Mouse (Mus musculus) myocyte (in vitro differentiated cells): ENCODE results near the gene Anks1b.

ENCODE experiments used
- CEBPB ChIP-seq: IDR thresholded peaks from 2 replicates; pipeline ENCODE4 v1.6.1; 2011; ENCODE audit warnings: mild to moderate bottlenecking, moderate library complexity; ENCODE audit not compliant: poor library complexity, insufficient read depth, severe bottlenecking
- E2F4 ChIP-seq: IDR thresholded peaks from one replicate; pipeline ENCODE4 v1.6.1; 2011; ENCODE audit warnings: mild to moderate bottlenecking, control low read depth, moderate library complexity; ENCODE audit not compliant: insufficient read depth
- MAX ChIP-seq: IDR thresholded peaks from one replicate; pipeline ENCODE4 v1.6.1; 2011; ENCODE audit warnings: low read depth, mild to moderate bottlenecking, control low read depth
- MYOD1 ChIP-seq, 3 experiments: IDR thresholded peaks; one replicate each; pipeline ENCODE4 v1.6.1; 2011; ENCODE audit warnings: control low read depth in 2 of 3, low read depth in 2 of 3, mild to moderate bottlenecking in 2 of 3, moderate library complexity in 1 of 3; ENCODE audit not compliant: insufficient read length in 2 of 3, control insufficient read depth in 1 of 3
- MYOG ChIP-seq, 3 experiments: IDR thresholded peaks; one replicate each; pipeline ENCODE4 v1.6.1; 2011; ENCODE audit warnings: control low read depth in 2 of 3, low read depth in 2 of 3, mild to moderate bottlenecking in 2 of 3; ENCODE audit not compliant: insufficient read length in 2 of 3, control insufficient read depth in 1 of 3, insufficient read depth in 1 of 3
- POLR2A ChIP-seq: IDR thresholded peaks from one replicate; pipeline ENCODE4 v1.6.1; 2011; ENCODE audit warnings: low read depth, mild to moderate bottlenecking, control low read depth, moderate library complexity; ENCODE audit not compliant: insufficient read length
- POLR2AphosphoS2 ChIP-seq: IDR thresholded peaks from one replicate; pipeline ENCODE4 v1.6.1; 2011; ENCODE audit warnings: low read depth, control low read depth; ENCODE audit not compliant: insufficient read length
- SRF ChIP-seq: IDR thresholded peaks from one replicate; pipeline ENCODE4 v1.6.1; 2011; ENCODE audit warnings: low read depth; ENCODE audit not compliant: control insufficient read depth, insufficient read length
- TCF12 ChIP-seq: IDR thresholded peaks from one replicate; pipeline ENCODE4 v1.6.1; 2011; ENCODE audit warnings: mild to moderate bottlenecking, control low read depth; ENCODE audit not compliant: poor library complexity, insufficient read depth, severe bottlenecking
- TCF3 ChIP-seq: IDR thresholded peaks from one replicate; pipeline ENCODE4 v1.6.1; 2011; ENCODE audit warnings: low read depth, control low read depth; ENCODE audit not compliant: insufficient read length
- USF1 ChIP-seq: IDR thresholded peaks from one replicate; pipeline ENCODE4 v1.6.1; 2011; ENCODE audit warnings: low read depth, mild to moderate bottlenecking, control low read depth, moderate library complexity

DNA sequence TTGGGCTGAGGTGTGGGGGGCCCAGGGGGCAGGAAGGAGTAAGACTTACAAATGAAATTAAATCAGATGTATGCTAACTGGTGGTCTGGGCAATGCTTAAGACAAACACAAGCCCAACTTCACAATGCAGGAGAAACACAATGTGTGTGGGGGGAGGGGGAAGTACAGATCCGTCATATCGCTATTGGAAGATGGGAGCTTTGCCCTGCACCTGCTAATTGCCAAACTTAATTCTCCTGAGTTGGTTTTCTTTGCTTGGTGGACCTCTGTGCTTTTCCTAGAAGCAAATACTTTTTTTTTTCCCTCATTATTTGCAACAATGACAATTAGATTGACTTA is 957.9 kb downstream of the Anks1b start:
- TF ChIP-seq POLR2A (no peak), TCF3 (no peak), MAX (no peak), E2F4 (no peak), POLR2AphosphoS2 (no peak), USF1 (no peak), TCF12 (no peak), MYOD1 (IDR thresholded peaks at IDR 0.05; ENCODE audit: control insufficient read depth in 1 of 3, insufficient read length in 2 of 3, low read depth in 2 of 3) (no peak), MYOG (IDR thresholded peaks at IDR 0.05; ENCODE audit: control insufficient read depth in 1 of 3, insufficient read depth in 1 of 3, insufficient read length in 2 of 3, low read depth in 2 of 3) (no peak), SRF (no peak), CEBPB (no peak)
